Mouse (Mus musculus) intestine, embryonic 16.5 days (tissue): ENCODE results near the gene Mdn1. TPM values are rescaled to one million over a fixed set of nuclear protein-coding genes. Genes with fewer than 3 reads are reported as not detected.

Experiments
- ATAC-seq: fragments of 200-750 bp; cut with Nextera tagmentation; 2 replicates; pipeline ENCODE4 v1.8.0; 2017; ENCODE audit warnings: moderate TSS enrichment, moderate library complexity
- H3K27ac ChIP-seq: fragments of 300-500 bp; sonication (generic); 2 replicates; pipeline ENCODE4 v1.5.1; 2014; ENCODE audit warnings: mild to moderate bottlenecking, low read length
- H3K27me3 ChIP-seq: fragments of 300-500 bp; sonication (generic); replicated peaks from 2 replicates; pipeline ENCODE4 v1.6.1; 2014; ENCODE audit warnings: low read length, control low read depth, mixed read lengths; ENCODE audit not compliant: control insufficient read depth, insufficient read depth
- H3K36me3 ChIP-seq: fragments of 300-500 bp; sonication (generic); 2 replicates; pipeline ENCODE4 v1.6.1; 2014; ENCODE audit warnings: low read length, control low read depth; ENCODE audit not compliant: control insufficient read depth, insufficient read depth
- H3K4me1 ChIP-seq: fragments of 300-500 bp; sonication (generic); 2 replicates; pipeline ENCODE4 v1.6.1; 2014; ENCODE audit warnings: low read length, control low read depth, mixed read lengths; ENCODE audit not compliant: control insufficient read depth, insufficient read depth
- H3K4me2 ChIP-seq: fragments of 300-500 bp; sonication (generic); 2 replicates; pipeline ENCODE4 v1.6.1; 2014; ENCODE audit warnings: low read depth, low read length, control low read depth
- H3K4me3 ChIP-seq: fragments of 300-500 bp; sonication (generic); 2 replicates; pipeline ENCODE4 v1.5.1; 2014; ENCODE audit warnings: mild to moderate bottlenecking, low read length
- H3K9ac ChIP-seq: fragments of 300-500 bp; sonication (generic); 2 replicates; pipeline ENCODE4 v1.6.1; 2014; ENCODE audit warnings: low read depth, low read length
- H3K9me3 ChIP-seq: fragments of 300-500 bp; sonication (generic); 2 replicates; pipeline ENCODE4 v1.6.1; 2016; ENCODE audit warnings: low read length, control low read depth; ENCODE audit not compliant: control insufficient read depth
- WGBS: fragments of 180-500 bp; shearing (Covaris S2); extraction: QIAGEN DNeasy Blood & Tissue Kit; methylation state at CpG from one replicate; pipeline ENCODE4 v1.1.7; 2014; 5-methylcytosine and 5-hydroxymethylcytosine counted together
- polyA plus RNA-seq: library from polyadenylated mRNA; unstranded; fragments of >200 nt; fragmentation: Nextera tagmentation; extraction: Ambion mirVana; gene quantifications from 2 replicates; pipeline ENCODE4 v1.2.1, GENCODE M21; 2015

The Mdn1 gene
- polyA plus RNA-seq, 1 experiment from 2014 or later: 8.3 TPM

- peaks cover 10% of the 10 kb centered on the region for H3K36me3 ChIP-seq
- no peak overlapping the region for H3K9ac ChIP-seq
- no peaks in the 10 kb centered on the region for H3K4me1 ChIP-seq
- 91% methylated on average over 7 of the region's 7 CpGs for WGBS
- no peaks in the 10 kb centered on the region for H3K9me3 ChIP-seq
- H3K4me2 ChIP-seq: no peak overlapping the region
- H3K4me3 ChIP-seq: no peak overlapping the region
- no peak for ATAC-seq
- no peak overlapping the region for H3K27ac ChIP-seq
- H3K27me3 ChIP-seq: no peaks in the 10 kb centered on the region
These were observed 110.6 kb downstream of the Mdn1 start for GRCm38 (mm10) chr4:32767471-32767870.

GRCm38 (mm10) chr4:32768046-32768445 is 111.1 kb downstream of the Mdn1 start:
- WGBS: 88% methylated on average over 10 of the region's 10 CpGs
- no peak for ATAC-seq
- Histone ChIP-seq H3K4me1 (no peaks in the 10 kb centered on the region), H3K4me3 (no peak overlapping the region), H3K27ac (no peak overlapping the region), H3K27me3 (no peaks in the 10 kb centered on the region), H3K4me2 (no peak overlapping the region), H3K9ac (no peak overlapping the region), H3K9me3 (no peaks in the 10 kb centered on the region), H3K36me3 (peaks cover 10% of the 10 kb centered on the region)

- H3K4me1 ChIP-seq: no peaks in the 10 kb centered on the region
- no peaks in the 10 kb centered on the region for H3K27me3 ChIP-seq
- no peak overlapping the region for H3K27ac ChIP-seq
- no peaks in the 10 kb centered on the region for H3K9me3 ChIP-seq
- no peak overlapping the region for H3K9ac ChIP-seq
- peaks cover 3% of the 10 kb centered on the region for H3K36me3 ChIP-seq
- 97% methylated on average over 7 of the region's 7 CpGs for WGBS
- no peak overlapping the region for H3K4me3 ChIP-seq
- ATAC-seq: no peak
- H3K4me2 ChIP-seq: no peak overlapping the region
These were observed 113.4 kb downstream of the Mdn1 start for GRCm38 (mm10) chr4:32770284-32770810.

GRCm38 (mm10) chr4:32779996-32780395 is 123.1 kb downstream of the Mdn1 start:
- Histone ChIP-seq H3K36me3 (no peaks in the 10 kb centered on the region; the same call in 1 of the 2 replicates), H3K4me3 (no peak overlapping the region), H3K4me2 (no peak overlapping the region), H3K9me3 (no peaks in the 10 kb centered on the region), H3K9ac (no peak overlapping the region), H3K4me1 (no peaks in the 10 kb centered on the region), H3K27me3 (no peaks in the 10 kb centered on the region), H3K27ac (no peak overlapping the region)
- ATAC-seq: no peak
- WGBS: 93% methylated on average over 4 of the region's 4 CpGs

DNA sequence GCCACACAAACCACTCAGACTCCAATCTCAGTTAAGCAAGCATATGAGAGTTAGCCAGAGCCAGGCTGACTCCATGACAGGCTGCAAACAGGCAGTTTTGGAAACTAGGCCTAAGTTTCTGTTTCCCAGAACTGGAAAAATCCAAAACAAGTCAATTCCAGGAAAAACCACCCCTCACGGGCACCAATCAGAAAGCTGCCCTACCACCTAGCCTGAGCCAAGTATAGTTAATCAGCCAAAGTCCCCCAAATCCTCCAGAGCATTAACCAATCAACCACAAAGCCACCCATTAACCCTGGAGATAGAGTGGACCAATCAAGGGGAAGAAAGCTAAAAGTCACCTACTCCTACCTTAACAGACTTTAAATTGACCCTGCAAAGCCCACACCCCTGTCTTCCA is 130.2 kb downstream of the Mdn1 start:
- H3K27ac ChIP-seq: no peak overlapping the region
- ATAC-seq: no peak
- H3K4me1 ChIP-seq: no peaks in the 10 kb centered on the region
- H3K27me3 ChIP-seq: no peaks in the 10 kb centered on the region
- no peaks in the 10 kb centered on the region for H3K36me3 ChIP-seq
- no peak overlapping the region for H3K4me2 ChIP-seq
- H3K9ac ChIP-seq: no peak overlapping the region
- WGBS: 86% methylated on average over 1 of the region's 1 CpGs
- no peak overlapping the region for H3K4me3 ChIP-seq
- no peaks in the 10 kb centered on the region for H3K9me3 ChIP-seq

- no peak for ATAC-seq
- no peaks in the 10 kb centered on the region for H3K36me3 ChIP-seq
- no peaks in the 10 kb centered on the region for H3K4me1 ChIP-seq
- no peak overlapping the region for H3K27ac ChIP-seq
- no peak overlapping the region for H3K4me2 ChIP-seq
- no peak overlapping the region for H3K4me3 ChIP-seq
- H3K27me3 ChIP-seq: no peaks in the 10 kb centered on the region
- no peaks in the 10 kb centered on the region for H3K9me3 ChIP-seq
- WGBS: 85% methylated on average over 4 of the region's 4 CpGs
- no peak overlapping the region for H3K9ac ChIP-seq
These were observed 132.1 kb downstream of the Mdn1 start for GRCm38 (mm10) chr4:32789020-32789419.

- no peak overlapping the region for H3K9ac ChIP-seq
- no peaks in the 10 kb centered on the region for H3K36me3 ChIP-seq
- WGBS: 99% methylated on average over 4 of the region's 4 CpGs
These were observed 142.1 kb downstream of the Mdn1 start for GRCm38 (mm10) chr4:32798976-32799375.

DNA sequence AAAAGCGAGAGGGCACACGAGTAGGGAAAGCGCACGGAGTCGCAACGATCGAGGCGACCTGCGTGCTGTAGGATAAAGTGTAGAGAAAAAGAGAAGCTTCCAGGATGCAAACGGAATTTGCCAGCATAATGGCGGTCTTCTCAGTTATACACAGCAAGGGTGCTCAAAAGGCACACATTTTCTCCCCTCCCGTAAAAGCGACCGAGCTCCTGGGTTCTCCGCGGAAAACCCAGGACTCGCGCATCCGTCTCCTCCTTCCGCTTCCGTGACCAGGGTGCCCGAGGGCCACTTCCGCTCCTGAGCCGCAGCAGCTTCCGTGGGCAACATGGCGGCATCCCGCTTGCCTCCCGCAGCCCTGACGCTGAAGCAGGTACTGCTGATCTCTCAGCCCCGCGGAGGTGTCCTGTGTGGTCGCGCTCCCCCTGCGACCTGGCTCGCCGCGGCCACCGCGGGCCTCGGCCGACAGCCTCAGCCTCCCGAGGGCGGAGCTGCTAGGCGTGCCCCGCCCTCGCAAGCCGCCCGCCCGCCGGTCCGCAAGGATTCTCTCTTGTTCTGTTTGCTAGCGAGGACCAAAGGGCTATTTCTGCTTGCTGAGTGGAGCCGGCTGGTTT is 143.2 kb downstream of the Mdn1 start, which contains the start of gene Lyrm2:
Gene Lyrm2, plus strand, starts transcription at position 288 of the 611 bp plus-strand sequence.
- ATAC-seq: peak; percentile 96
- Histone ChIP-seq H3K27me3 (no peaks in the 10 kb centered on the region), H3K9me3 (no peaks in the 10 kb centered on the region), H3K27ac (peak within 1 kb of the TSS; percentile 99), H3K4me1 (peaks cover 8% of the 10 kb centered on the region; the same call in 1 of the 2 replicates), H3K36me3 (no peaks in the 10 kb centered on the region), H3K9ac (peak within 1 kb of the TSS; percentile 93), H3K4me3 (peak within 1 kb of the TSS; percentile 81), H3K4me2 (peak within 1 kb of the TSS; percentile 78)
- WGBS: under 1% methylated on average over 52 of the region's 53 CpGs

More at GRCm38 (mm10) chr4:32798976-32799375, 142.1 kb downstream of the Mdn1 start:
- Histone ChIP-seq H3K4me3 (no peak overlapping the region), H3K27me3 (no peaks in the 10 kb centered on the region), H3K9me3 (no peaks in the 10 kb centered on the region), H3K4me2 (no peak overlapping the region), H3K27ac (no peak overlapping the region), H3K4me1 (peaks cover 8% of the 10 kb centered on the region; the same call in 1 of the 2 replicates)
- ATAC-seq: no peak

- Histone ChIP-seq H3K27ac (peak overlapping the region; percentile 99), H3K4me2 (peak overlapping the region; percentile 78), H3K27me3 (no peaks in the 10 kb centered on the region), H3K36me3 (no peaks in the 10 kb centered on the region), H3K4me3 (peak overlapping the region; percentile 81), H3K4me1 (peaks cover 8% of the 10 kb centered on the region; the same call in 1 of the 2 replicates), H3K9ac (peak overlapping the region; percentile 93), H3K9me3 (no peaks in the 10 kb centered on the region)
- peak; percentile 49 for ATAC-seq
- 8% methylated on average over 9 of the region's 9 CpGs for WGBS
These were observed 143.8 kb downstream of the Mdn1 start for GRCm38 (mm10) chr4:32800577-32801170.
